Mouse (Mus musculus) liver, adult 2 months (tissue): ENCODE results near the gene Adgrf4.

Experiments used
- CTCF ChIP-seq: fragments of 200-500 bp; IDR thresholded peaks from 2 replicates; pipeline ENCODE4 v1.5.1; 2011; ENCODE audit warnings: low read depth, low read length, control low read depth
- POLR2A ChIP-seq: fragments of 200-500 bp; IDR thresholded peaks from 2 replicates; pipeline ENCODE4 v1.6.1; 2011; ENCODE audit warnings: low read length, control low read depth; ENCODE audit not compliant: insufficient read depth; ENCODE audit errors: extremely low read depth

- no peak for TF ChIP-seq CTCF
- no peak for TF ChIP-seq POLR2A
Observed at GRCm38 (mm10) chr17:42714991-42715390, 22.9 kb upstream of the Adgrf4 start.
